Mouse (Mus musculus): ENCODE results near the gene Pik3r5. TPM values are rescaled to one million over a fixed set of nuclear protein-coding genes. Genes with fewer than 3 reads are reported as not detected.

Pik3r5 gene
- total and polyA plus RNA-seq, 2 experiments from 2014 or later = 0.52 to 1.0 TPM

DNA sequence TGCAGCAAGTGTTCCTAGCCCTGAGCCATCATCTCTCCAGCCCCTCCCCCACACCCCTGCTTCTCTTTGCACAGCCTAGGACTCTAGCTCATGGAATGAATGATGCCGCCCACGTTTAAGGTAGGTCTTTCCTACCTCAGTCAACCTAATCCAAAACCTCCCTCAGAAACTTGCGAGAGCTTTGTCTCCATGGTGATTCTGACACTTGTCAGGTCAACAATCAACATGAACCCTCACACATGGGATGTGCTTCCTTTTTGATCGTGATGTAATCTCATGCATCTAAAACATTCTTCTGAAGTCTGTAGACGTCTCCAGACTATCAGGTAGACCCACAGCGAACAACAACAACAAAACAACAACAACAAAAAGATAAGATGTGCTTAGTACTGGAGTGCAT lies 21.4 kb downstream of the Pik3r5 start:
- no peak overlapping the region for H3K27ac ChIP-seq (ENCODE audit: low read depth, low read length)
- no peak overlapping the region for H3K4me3 ChIP-seq (ENCODE audit: low read depth, low read length)
- H3K9ac ChIP-seq (replicated peaks; ENCODE audit: low read length, poor library complexity, severe bottlenecking) = no peak overlapping the region
- no peak for DNase-seq (ENCODE audit: low spot score)
- no peak overlapping the region for H3K4me2 ChIP-seq (ENCODE audit: low read depth, low read length, poor library complexity, severe bottlenecking)
- no peaks in the 10 kb centered on the region for H3K9me3 ChIP-seq (ENCODE audit: low read length)
- no peaks in the 10 kb centered on the region for H3K27me3 ChIP-seq (ENCODE audit: insufficient read depth, low read length)
- no peak for ATAC-seq (ENCODE audit: low FRiP score)
- peaks cover 7% of the 10 kb centered on the region for H3K4me1 ChIP-seq (ENCODE audit: insufficient read depth, low read length)
- H3K36me3 ChIP-seq (ENCODE audit: insufficient read depth, low read length) = no peaks in the 10 kb centered on the region
- TF ChIP-seq CTCF (IDR thresholded peaks at IDR 0.05) = no peak
- 63% methylated on average over 6 of the region's 6 CpGs for WGBS

DNA sequence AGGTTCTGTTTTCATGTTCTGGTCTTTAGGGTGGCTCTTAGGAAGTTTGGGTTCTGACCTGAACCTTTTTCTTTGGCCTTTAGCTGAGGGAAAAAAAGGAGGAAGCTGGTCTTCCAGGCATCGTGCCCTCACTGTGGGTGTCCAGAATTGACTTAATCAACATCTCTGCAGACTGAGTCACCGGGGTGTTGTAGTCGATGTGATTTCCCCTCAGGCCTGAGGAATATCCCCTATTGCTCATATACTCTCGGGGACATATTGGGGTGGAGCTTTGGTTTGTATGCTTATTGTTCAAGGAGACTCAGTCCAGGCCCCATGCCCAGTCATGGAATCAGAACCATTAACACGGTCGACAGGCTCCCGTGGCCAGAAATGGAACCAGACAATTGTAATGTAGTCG lies 26.2 kb downstream of the Pik3r5 start:
- Histone ChIP-seq H3K4me2 (ENCODE audit: low read depth, low read length, poor library complexity, severe bottlenecking) (no peak overlapping the region), H3K27ac (ENCODE audit: low read depth, low read length) (no peak overlapping the region), H3K36me3 (ENCODE audit: insufficient read depth, low read length) (no peaks in the 10 kb centered on the region), H3K9me3 (ENCODE audit: low read length) (no peaks in the 10 kb centered on the region), H3K27me3 (ENCODE audit: insufficient read depth, low read length) (no peaks in the 10 kb centered on the region), H3K4me3 (ENCODE audit: low read depth, low read length) (no peak overlapping the region), H3K4me1 (ENCODE audit: insufficient read depth, low read length) (no peaks in the 10 kb centered on the region), H3K9ac (replicated peaks; ENCODE audit: low read length, poor library complexity, severe bottlenecking) (no peak overlapping the region)
- 73% methylated on average over 8 of the region's 8 CpGs for WGBS
- no peak for DNase-seq (ENCODE audit: low spot score)
- ATAC-seq (ENCODE audit: low FRiP score) = no peak
- no peak for TF ChIP-seq CTCF (IDR thresholded peaks at IDR 0.05)

- Histone ChIP-seq H3K4me3 (ENCODE audit: low read depth, low read length) (no peak overlapping the region), H3K9ac (replicated peaks; ENCODE audit: low read length, poor library complexity, severe bottlenecking) (no peak overlapping the region), H3K27ac (ENCODE audit: low read depth, low read length) (no peak overlapping the region), H3K9me3 (ENCODE audit: low read length) (no peaks in the 10 kb centered on the region), H3K27me3 (ENCODE audit: insufficient read depth, low read length) (no peaks in the 10 kb centered on the region), H3K4me1 (ENCODE audit: insufficient read depth, low read length) (no peaks in the 10 kb centered on the region), H3K36me3 (ENCODE audit: insufficient read depth, low read length) (no peaks in the 10 kb centered on the region), H3K4me2 (ENCODE audit: low read depth, low read length, poor library complexity, severe bottlenecking) (no peak overlapping the region)
- TF ChIP-seq CTCF (IDR thresholded peaks at IDR 0.05) = no peak
- WGBS = 84% methylated on average over 5 of the region's 5 CpGs
- no peak for ATAC-seq (ENCODE audit: low FRiP score)
- DNase-seq (ENCODE audit: low spot score) = no peak
These were observed 27.1 kb downstream of the Pik3r5 start for GRCm38 (mm10) chr11:68459021-68459420.

DNA sequence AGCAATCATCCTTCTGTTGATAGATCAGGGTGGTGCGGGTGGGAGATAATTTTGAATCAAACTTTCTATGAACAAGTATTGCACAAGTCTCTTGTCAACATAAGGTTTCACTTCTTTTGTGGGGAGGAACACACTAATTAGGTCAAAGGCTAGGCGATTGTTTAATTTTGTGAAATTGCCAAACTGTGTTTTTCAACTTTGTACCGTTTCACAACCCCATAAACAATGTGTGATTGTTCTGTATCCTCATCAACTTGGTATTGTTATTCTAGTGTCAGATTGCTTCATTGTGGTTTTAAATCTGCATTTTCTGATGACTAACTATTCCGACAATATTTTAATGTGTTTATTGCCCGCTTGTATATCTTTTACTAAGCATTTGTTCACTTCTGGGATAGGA lies 27.6 kb downstream of the Pik3r5 start:
- no peak overlapping the region for H3K9ac ChIP-seq (replicated peaks; ENCODE audit: low read length, poor library complexity, severe bottlenecking)
- TF ChIP-seq CTCF (IDR thresholded peaks at IDR 0.05) = no peak
- H3K9me3 ChIP-seq (ENCODE audit: low read length) = no peaks in the 10 kb centered on the region
- DNase-seq (ENCODE audit: low spot score) (no peak), ATAC-seq (ENCODE audit: low FRiP score) (no peak)
- no peak overlapping the region for H3K4me2 ChIP-seq (ENCODE audit: low read depth, low read length, poor library complexity, severe bottlenecking)
- no peaks in the 10 kb centered on the region for H3K36me3 ChIP-seq (ENCODE audit: insufficient read depth, low read length)
- WGBS = 90% methylated on average over 5 of the region's 5 CpGs
- H3K4me1 ChIP-seq (ENCODE audit: insufficient read depth, low read length) = no peaks in the 10 kb centered on the region
- no peak overlapping the region for H3K4me3 ChIP-seq (ENCODE audit: low read depth, low read length)
- no peak overlapping the region for H3K27ac ChIP-seq (ENCODE audit: low read depth, low read length)
- H3K27me3 ChIP-seq (ENCODE audit: insufficient read depth, low read length) = no peaks in the 10 kb centered on the region

- 87% methylated on average over 3 of the region's 3 CpGs for WGBS
- H3K4me2 ChIP-seq (ENCODE audit: low read depth, low read length, poor library complexity, severe bottlenecking) = no peak overlapping the region
- no peak for DNase-seq (ENCODE audit: low spot score)
- TF ChIP-seq CTCF (IDR thresholded peaks at IDR 0.05) = no peak
- H3K9me3 ChIP-seq (ENCODE audit: low read length) = no peaks in the 10 kb centered on the region
- no peak overlapping the region for H3K27ac ChIP-seq (ENCODE audit: low read depth, low read length)
- no peaks in the 10 kb centered on the region for H3K4me1 ChIP-seq (ENCODE audit: insufficient read depth, low read length)
- H3K27me3 ChIP-seq (ENCODE audit: insufficient read depth, low read length) = no peaks in the 10 kb centered on the region
- H3K9ac ChIP-seq (replicated peaks; ENCODE audit: low read length, poor library complexity, severe bottlenecking) = no peak overlapping the region
- ATAC-seq (ENCODE audit: low FRiP score) = no peak
- no peak overlapping the region for H3K4me3 ChIP-seq (ENCODE audit: low read depth, low read length)
- no peaks in the 10 kb centered on the region for H3K36me3 ChIP-seq (ENCODE audit: insufficient read depth, low read length)
These were observed 30.8 kb downstream of the Pik3r5 start for GRCm38 (mm10) chr11:68462716-68463115.

GRCm38 (mm10) chr11:68464260-68464659 lies 32.3 kb downstream of the Pik3r5 start:
- Histone ChIP-seq H3K9me3 (ENCODE audit: low read length) (no peaks in the 10 kb centered on the region), H3K9ac (replicated peaks; ENCODE audit: low read length, poor library complexity, severe bottlenecking) (no peak overlapping the region), H3K27me3 (ENCODE audit: insufficient read depth, low read length) (no peaks in the 10 kb centered on the region), H3K4me3 (ENCODE audit: low read depth, low read length) (no peak overlapping the region), H3K36me3 (ENCODE audit: insufficient read depth, low read length) (no peaks in the 10 kb centered on the region), H3K27ac (ENCODE audit: low read depth, low read length) (no peak overlapping the region), H3K4me1 (ENCODE audit: insufficient read depth, low read length) (0 out of 2 replicates have a peak, but pooled peaks cover 3% of the 10 kb centered on the region), H3K4me2 (ENCODE audit: low read depth, low read length, poor library complexity, severe bottlenecking) (no peak overlapping the region)
- no peak for TF ChIP-seq CTCF (IDR thresholded peaks at IDR 0.05)
- ATAC-seq (ENCODE audit: low FRiP score) (no peak), DNase-seq (ENCODE audit: low spot score) (no peak)
- 82% methylated on average over 5 of the region's 5 CpGs for WGBS
